Mouse (Mus musculus): ENCODE data around the gene Zfp788. TPM values are rescaled to one million over a fixed set of nuclear protein-coding genes. Genes with fewer than 3 reads are reported as not detected.
"Not testable (repeated sequence)": the region's sequence is repeated elsewhere in the genome, so short reads cannot be mapped to it uniquely, and the experiment has no call there.

Gene Zfp788
- polyA plus RNA-seq, 1 experiment from 2014 or later, result 1.2 TPM

DNA sequence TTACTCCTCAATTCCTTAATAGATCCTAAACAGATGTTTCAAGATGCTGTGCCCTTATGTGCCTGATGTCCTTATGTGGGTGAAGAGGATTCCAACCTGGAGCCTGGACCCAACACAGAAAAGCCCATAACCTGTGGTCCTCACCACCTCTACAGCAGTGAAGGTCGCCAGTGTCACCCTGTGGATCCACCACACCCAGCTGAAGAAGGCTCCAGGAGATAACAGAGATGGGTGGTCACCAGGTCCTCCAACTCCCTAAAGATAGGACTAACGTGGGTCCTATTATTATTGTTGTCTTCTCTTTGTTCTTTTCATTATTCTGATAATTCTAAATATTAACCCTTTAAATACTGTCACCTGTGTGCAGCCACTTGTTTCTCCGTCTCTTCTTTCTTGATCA, 21.3 kb upstream of the Zfp788 start:
- Histone ChIP-seq H3K9ac (replicated peaks) (no peak overlapping the region), H3K4me3 (ENCODE audit: low read depth, low read length) (no peak overlapping the region), H3K4me2 (ENCODE audit: low read depth, low read length) (no peak overlapping the region), H3K4me1 (ENCODE audit: insufficient read depth) (no peaks in the 10 kb centered on the region), H3K27ac (ENCODE audit: low read depth) (no peak overlapping the region), H3K27me3 (ENCODE audit: insufficient read depth, low read length) (no peaks in the 10 kb centered on the region), H3K9me3 (ENCODE audit: low read length) (no peaks in the 10 kb centered on the region), H3K36me3 (replicated peaks; ENCODE audit: insufficient read depth, low read length) (peaks cover 8% of the 10 kb centered on the region)
- DNase-seq, result no peak
- WGBS (ENCODE audit: insufficient replicate concordance), result 61% methylated on average over 3 of the region's 3 CpGs
- TF ChIP-seq EP300 (IDR thresholded peaks at IDR 0.05; ENCODE audit: low read depth) (no peak), CTCF (IDR thresholded peaks at IDR 0.05; ENCODE audit: low read depth) (no peak)
- ATAC-seq, result no peak

DNA sequence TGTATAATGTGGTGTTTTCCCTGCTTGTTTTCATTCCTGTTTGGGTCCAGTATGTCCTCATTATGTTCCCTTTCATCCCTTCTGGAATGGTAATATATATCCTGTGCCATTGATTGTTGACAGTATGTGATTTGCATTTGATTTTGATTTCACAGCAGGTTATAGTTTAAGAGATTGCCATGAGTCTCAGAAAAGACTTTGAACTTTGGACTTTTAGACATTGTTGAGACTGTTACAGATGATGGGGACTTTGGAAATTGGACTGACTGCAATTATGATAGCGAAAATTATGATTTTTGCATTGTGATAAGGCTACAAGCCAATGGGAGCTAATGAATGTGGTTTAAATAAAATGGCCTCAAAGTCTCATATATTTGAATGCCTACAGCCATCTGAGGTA, 16.8 kb upstream of the Zfp788 start:
- H3K4me2 ChIP-seq (ENCODE audit: low read depth, low read length); H3K27me3 ChIP-seq (ENCODE audit: insufficient read depth, low read length); DNase-seq; H3K36me3 ChIP-seq (replicated peaks; ENCODE audit: insufficient read depth, low read length); H3K9ac ChIP-seq (replicated peaks); H3K4me1 ChIP-seq (ENCODE audit: insufficient read depth); H3K27ac ChIP-seq (ENCODE audit: low read depth); H3K4me3 ChIP-seq (ENCODE audit: low read depth, low read length); H3K9me3 ChIP-seq (ENCODE audit: low read length); ATAC-seq: not testable (repeated sequence)
- 89% methylated on average over 1 of the region's 1 CpGs for WGBS (ENCODE audit: insufficient replicate concordance)

DNA sequence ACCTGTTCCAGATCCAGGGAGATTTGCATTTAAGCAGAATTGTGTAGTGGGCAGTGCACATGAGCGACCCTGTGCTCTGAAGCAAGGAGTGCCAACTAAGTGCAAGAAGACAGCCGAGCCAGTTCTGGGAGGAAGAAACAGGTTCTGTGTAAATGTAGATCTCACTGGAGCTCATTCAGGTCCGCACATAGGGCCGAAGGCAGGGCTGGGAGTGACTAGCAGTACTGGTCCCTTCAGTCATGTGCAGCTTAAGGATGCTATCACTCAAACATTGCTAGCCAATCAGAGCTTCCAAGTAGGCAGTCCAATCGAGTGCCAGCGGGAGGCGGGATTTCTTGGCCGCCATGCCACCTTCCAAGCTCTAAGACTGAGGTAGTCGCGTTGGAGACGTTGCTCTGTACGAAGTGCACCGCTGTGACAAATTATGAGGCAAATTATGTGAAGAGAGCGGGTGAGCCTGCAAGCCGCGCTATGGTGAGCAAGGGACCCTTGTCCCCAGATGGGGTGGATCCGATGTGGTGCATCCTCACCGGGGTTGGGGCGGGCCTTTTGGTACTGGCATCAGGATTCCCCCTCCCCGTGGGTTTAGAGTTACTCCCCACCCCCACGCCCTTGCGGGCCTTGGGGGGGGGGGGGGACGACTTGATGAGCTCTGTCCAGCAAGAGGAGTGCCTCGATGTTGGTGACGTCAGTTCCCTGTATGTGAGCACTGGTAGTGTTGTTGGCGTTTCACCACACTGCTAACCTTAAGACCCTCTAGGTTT, 400 bp downstream of the Zfp788 start:
- peak; percentile 84 for DNase-seq
- TF ChIP-seq CTCF (IDR thresholded peaks at IDR 0.05; ENCODE audit: low read depth), result no peak
- TF ChIP-seq EP300 (IDR thresholded peaks at IDR 0.05; ENCODE audit: low read depth), result no peak
- H3K4me3 ChIP-seq (ENCODE audit: low read depth, low read length), result peak overlapping the region; percentile 76
- H3K4me2 ChIP-seq (ENCODE audit: low read depth, low read length), result peak overlapping the region; percentile 87
- peaks cover 3% of the 10 kb centered on the region; the same call in 1 of the 2 replicates for H3K4me1 ChIP-seq (ENCODE audit: insufficient read depth)
- peak; percentile 95 for ATAC-seq
- H3K27ac ChIP-seq (ENCODE audit: low read depth), result peak overlapping the region; percentile 89
- H3K27me3 ChIP-seq (ENCODE audit: insufficient read depth, low read length), result no peaks in the 10 kb centered on the region
- H3K9ac ChIP-seq (replicated peaks), result peak overlapping the region; percentile 76
- peaks cover 4% of the 10 kb centered on the region for H3K36me3 ChIP-seq (replicated peaks; ENCODE audit: insufficient read depth, low read length)
- 0% methylated on average over 24 of the region's 26 CpGs for WGBS (ENCODE audit: insufficient replicate concordance)
- H3K9me3 ChIP-seq (ENCODE audit: low read length), result peaks cover 2% of the 10 kb centered on the region; the same call in 1 of the 2 replicates

DNA sequence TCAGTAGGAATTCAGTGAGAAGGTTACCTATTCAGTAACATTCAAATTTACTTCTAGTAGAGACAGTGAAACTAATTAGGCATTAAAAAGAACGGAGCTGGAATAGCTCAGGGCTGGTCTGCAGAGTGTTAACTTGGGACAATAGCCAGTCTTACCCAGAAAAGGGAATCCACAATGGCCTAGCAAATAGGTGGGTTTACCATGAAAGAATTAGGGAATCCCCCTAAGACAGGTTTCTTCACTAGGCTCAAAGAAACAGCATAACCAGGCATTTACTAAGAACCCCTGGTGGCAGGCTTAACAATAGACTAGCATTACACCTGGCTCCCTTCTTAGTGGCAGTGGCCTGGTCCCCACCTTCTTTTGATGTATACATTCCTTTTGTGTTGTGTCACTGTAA, 41.3 kb downstream of the Zfp788 start:
- WGBS (ENCODE audit: insufficient replicate concordance), result 38% methylated on average over 1 of the region's 1 CpGs

More for the DNA sequence above, 41.3 kb downstream of the Zfp788 start:
- not testable (repeated sequence) for H3K27me3 ChIP-seq (ENCODE audit: insufficient read depth, low read length); H3K4me3 ChIP-seq (ENCODE audit: low read depth, low read length); H3K4me2 ChIP-seq (ENCODE audit: low read depth, low read length); ATAC-seq; H3K9ac ChIP-seq (replicated peaks); H3K36me3 ChIP-seq (replicated peaks; ENCODE audit: insufficient read depth, low read length); DNase-seq; H3K9me3 ChIP-seq (ENCODE audit: low read length); H3K4me1 ChIP-seq (ENCODE audit: insufficient read depth); H3K27ac ChIP-seq (ENCODE audit: low read depth)

Other genes starting within 250 kb of the Zfp788 start
- 6.3 and 6.9 TPM in 2 replicates for gene AI987944, start 239.8 kb upstream of the Zfp788 start, polyA plus RNA-seq (2015; fragmentation: Nextera tagmentation; extraction: Ambion mirVana)
- 0.01 and 0.02 TPM in 2 replicates for gene Vmn2r57, start 184.5 kb upstream of the Zfp788 start, polyA plus RNA-seq (2015; fragmentation: Nextera tagmentation; extraction: Ambion mirVana)
- gene Gm20449, start 133.8 kb upstream of the Zfp788 start, polyA plus RNA-seq (2015; fragmentation: Nextera tagmentation; extraction: Ambion mirVana), result not detected in 2 replicates
- gene AW146154, start 133.3 kb upstream of the Zfp788 start, polyA plus RNA-seq (2015; fragmentation: Nextera tagmentation; extraction: Ambion mirVana), result 2.3 and 2.8 TPM in 2 replicates
- not detected in 2 replicates for gene Gm6871, start 59.5 kb upstream of the Zfp788 start, polyA plus RNA-seq (2015; fragmentation: Nextera tagmentation; extraction: Ambion mirVana)
- gene 2610021A01Rik, start 34.0 kb upstream of the Zfp788 start, polyA plus RNA-seq (2015; fragmentation: Nextera tagmentation; extraction: Ambion mirVana), result 2.8 and 4.0 TPM in 2 replicates
- gene Vmn2r58, start 239.5 kb downstream of the Zfp788 start, polyA plus RNA-seq (2015; fragmentation: Nextera tagmentation; extraction: Ambion mirVana), result not detected in 2 replicates